8 mouse cellular contexts compared by ENCODE assay signal in genomic region chr17:24212441-24213018, GRCm38 (mm10). TPM values are rescaled to one million over a fixed set of nuclear protein-coding genes. Genes with fewer than 3 reads are reported as not detected.
DNase-seq lines count a peak whose midpoint lies in the region; ATAC-seq and TF ChIP-seq lines count a peak whose summit lies in the region.

No protein-coding gene starts in this region.

- ATAC-seq in heart, postnatal 0 days (ENCODE audit: insufficient read depth, low read depth): no peak
- ATAC-seq in embryonic facial prominence, embryonic 11.5 days (replicated peaks; ENCODE audit: insufficient number of reproducible peaks, low FRiP score, low TSS enrichment, low read depth): no peak
- ATAC-seq in hindbrain, embryonic 15.5 days (ENCODE audit: low FRiP score, low read depth): no peak; the same call in 1 of the 2 replicates
- no peak for ATAC-seq in midbrain, embryonic 12.5 days (ENCODE audit: low FRiP score, low read depth)

- WGBS in heart, postnatal 0 days: 29% methylated on average over 5 of the region's 5 CpGs
- WGBS in embryonic facial prominence, embryonic 11.5 days: 25% methylated on average over 5 of the region's 5 CpGs
- 31% methylated on average over 5 of the region's 5 CpGs for WGBS in hindbrain, embryonic 15.5 days
- WGBS in midbrain, embryonic 12.5 days: 23% methylated on average over 5 of the region's 5 CpGs

- H3K9me3 ChIP-seq in heart, postnatal 0 days (replicated peaks; ENCODE audit: control insufficient read depth, low read length): no peaks in the 10 kb centered on the region
- H3K9me3 ChIP-seq in embryonic facial prominence, embryonic 11.5 days (replicated peaks; ENCODE audit: control insufficient read depth, low read length): no peaks in the 10 kb centered on the region
- H3K9me3 ChIP-seq in hindbrain, embryonic 15.5 days: no peaks in the 10 kb centered on the region
- H3K9me3 ChIP-seq in midbrain, embryonic 12.5 days: no peaks in the 10 kb centered on the region

- H3K4me1 ChIP-seq in heart, postnatal 0 days (ENCODE audit: control insufficient read depth, insufficient read depth): peaks cover 13% of the 10 kb centered on the region
- H3K4me1 ChIP-seq in embryonic facial prominence, embryonic 11.5 days (ENCODE audit: control insufficient read depth, insufficient read depth, low read length): peaks cover 23% of the 10 kb centered on the region
- peaks cover 47% of the 10 kb centered on the region for H3K4me1 ChIP-seq in hindbrain, embryonic 15.5 days (replicated peaks)
- H3K4me1 ChIP-seq in midbrain, embryonic 12.5 days: peaks cover 49% of the 10 kb centered on the region

- TF ChIP-seq CTCF in heart, postnatal 0 days (IDR thresholded peaks at IDR 0.05; ENCODE audit: low read depth): no peak

- no peak overlapping the region for H3K9ac ChIP-seq in heart, postnatal 0 days (replicated peaks; ENCODE audit: low read depth, low read length)
- H3K9ac ChIP-seq in embryonic facial prominence, embryonic 11.5 days (replicated peaks; ENCODE audit: low read length): no peak overlapping the region
- H3K9ac ChIP-seq in hindbrain, embryonic 15.5 days: no peak overlapping the region
- no peak overlapping the region; the same call in 1 of the 2 replicates for H3K9ac ChIP-seq in midbrain, embryonic 12.5 days (replicated peaks)

- DNase-seq in heart, postnatal 0 days (ENCODE audit: low spot score): no peak
- no peak for DNase-seq in heart, postnatal 10 days
- DNase-seq in embryonic facial prominence, embryonic 11.5 days (ENCODE audit: low spot score): no peak
- no peak for DNase-seq in adrenal gland, postnatal 36 days
- no peak for DNase-seq in urinary bladder, postnatal 25 days (ENCODE audit: low spot score)
- no peak for DNase-seq in urinary bladder, postnatal 14 days (ENCODE audit: low spot score)

- TF ChIP-seq EP300 in heart, postnatal 0 days (IDR thresholded peaks at IDR 0.05; ENCODE audit: low read depth): no peak

- peak overlapping the region; percentile 65; the same call in 1 of the 2 replicates for H3K4me2 ChIP-seq in heart, postnatal 0 days (ENCODE audit: low read depth, low read length)
- H3K4me2 ChIP-seq in embryonic facial prominence, embryonic 11.5 days (ENCODE audit: low read depth, low read length): peak overlapping the region; percentile 99
- H3K4me2 ChIP-seq in hindbrain, embryonic 15.5 days: peak overlapping the region; percentile 97
- H3K4me2 ChIP-seq in midbrain, embryonic 12.5 days (replicated peaks): peak overlapping the region; percentile 85

- H3K4me3 ChIP-seq in heart, postnatal 0 days (ENCODE audit: low read depth, low read length): no peak overlapping the region
- H3K4me3 ChIP-seq in embryonic facial prominence, embryonic 11.5 days (ENCODE audit: low read depth, low read length): peak overlapping the region; percentile 48
- peak overlapping the region; percentile 56 for H3K4me3 ChIP-seq in hindbrain, embryonic 15.5 days
- H3K4me3 ChIP-seq in midbrain, embryonic 12.5 days: peak overlapping the region; percentile 50

- peaks cover 6% of the 10 kb centered on the region; the same call in 1 of the 2 replicates for H3K36me3 ChIP-seq in heart, postnatal 0 days (replicated peaks; ENCODE audit: control insufficient read depth, insufficient read depth, low read length)
- H3K36me3 ChIP-seq in embryonic facial prominence, embryonic 11.5 days (replicated peaks; ENCODE audit: control insufficient read depth, insufficient read depth, low read depth, low read length): peaks cover 9% of the 10 kb centered on the region
- peaks cover 18% of the 10 kb centered on the region for H3K36me3 ChIP-seq in hindbrain, embryonic 15.5 days
- H3K36me3 ChIP-seq in midbrain, embryonic 12.5 days: peaks cover 31% of the 10 kb centered on the region

- intact Hi-C loops in heart, postnatal 10 days (cut with DNase I): no loop called here

- peaks cover 31% of the 10 kb centered on the region for H3K27me3 ChIP-seq in heart, postnatal 0 days (ENCODE audit: control insufficient read depth, insufficient read depth, low read length)
- H3K27me3 ChIP-seq in embryonic facial prominence, embryonic 11.5 days (ENCODE audit: control insufficient read depth, insufficient read depth, low read length): no peaks in the 10 kb centered on the region; the same call in 1 of the 2 replicates
- H3K27me3 ChIP-seq in hindbrain, embryonic 15.5 days: no peaks in the 10 kb centered on the region
- H3K27me3 ChIP-seq in midbrain, embryonic 12.5 days: peaks cover 42% of the 10 kb centered on the region

- H3K27ac ChIP-seq in heart, postnatal 0 days (ENCODE audit: low read depth): no peak overlapping the region
- no peak overlapping the region for H3K27ac ChIP-seq in embryonic facial prominence, embryonic 11.5 days (replicated peaks; ENCODE audit: low read depth, low read length)
- H3K27ac ChIP-seq in hindbrain, embryonic 15.5 days (replicated peaks): no peak overlapping the region
- H3K27ac ChIP-seq in midbrain, embryonic 12.5 days (replicated peaks): no peak overlapping the region

RNA-seq across cellular contexts. Expression of gene Ntn3, which starts 3.2 kb away (rescaled TPM):
- 5.1 and 7.3 TPM in 2 replicates for total RNA-seq in heart, postnatal 0 days (2014; rRNA removed; ENCODE audit: low replicate concordance)
- polyA plus RNA-seq in heart, postnatal 0 days (2015; fragmentation: Nextera tagmentation; extraction: Ambion mirVana): 0.59 and 0.74 TPM in 2 replicates
- 1 to 10 TPM; 1.6 to 1.7 TPM for total RNA-seq in heart, postnatal 10 days (2021)
- 6.2 and 7.1 TPM in 2 replicates for polyA plus RNA-seq in embryonic facial prominence, embryonic 11.5 days (2014; fragmentation: Nextera tagmentation; extraction: Ambion mirVana)
- polyA plus RNA-seq in hindbrain, embryonic 15.5 days (2015; fragmentation: Nextera tagmentation; extraction: Ambion mirVana): 4.9 and 5.8 TPM in 2 replicates
- 6.9 and 7.0 TPM in 2 replicates for polyA plus RNA-seq in midbrain, embryonic 12.5 days (2016; fragmentation: Nextera tagmentation; extraction: Ambion mirVana)
- 1 to 10 TPM; 1.5 to 2.9 TPM for total RNA-seq in adrenal gland, postnatal 36 days (2021)

RNA-seq across cellular contexts. Expression of gene Tbc1d24, which starts 7.2 kb away (rescaled TPM):
- total RNA-seq in heart, postnatal 0 days (2014; rRNA removed; ENCODE audit: low replicate concordance): 9.1 and 19.3 TPM in 2 replicates
- polyA plus RNA-seq in heart, postnatal 0 days (2015; fragmentation: Nextera tagmentation; extraction: Ambion mirVana): 2.8 and 2.9 TPM in 2 replicates
- total RNA-seq in heart, postnatal 10 days (2021): 10 to 100 TPM in 1 of 2 experiments, 1 to 10 TPM in 1; 8.4 to 11.0 TPM
- 3.7 and 5.4 TPM in 2 replicates for polyA plus RNA-seq in embryonic facial prominence, embryonic 11.5 days (2014; fragmentation: Nextera tagmentation; extraction: Ambion mirVana)
- polyA plus RNA-seq in hindbrain, embryonic 15.5 days (2015; fragmentation: Nextera tagmentation; extraction: Ambion mirVana): 26.9 TPM in 2 replicates
- 14.2 and 14.8 TPM in 2 replicates for polyA plus RNA-seq in midbrain, embryonic 12.5 days (2016; fragmentation: Nextera tagmentation; extraction: Ambion mirVana)
- 10 to 100 TPM; 10.9 to 18.8 TPM for total RNA-seq in adrenal gland, postnatal 36 days (2021)

RNA-seq across cellular contexts. Expression of gene Tedc2, which starts 8.1 kb away (rescaled TPM):
- total RNA-seq in heart, postnatal 0 days (2014; rRNA removed; ENCODE audit: low replicate concordance): 12.7 and 13.6 TPM in 2 replicates
- polyA plus RNA-seq in heart, postnatal 0 days (2015; fragmentation: Nextera tagmentation; extraction: Ambion mirVana): 3.1 and 4.2 TPM in 2 replicates
- total RNA-seq in heart, postnatal 10 days (2021): 1 to 10 TPM; 3.5 to 5.0 TPM
- 16.9 and 21.7 TPM in 2 replicates for polyA plus RNA-seq in embryonic facial prominence, embryonic 11.5 days (2014; fragmentation: Nextera tagmentation; extraction: Ambion mirVana)
- 10.2 and 12.6 TPM in 2 replicates for polyA plus RNA-seq in hindbrain, embryonic 15.5 days (2015; fragmentation: Nextera tagmentation; extraction: Ambion mirVana)
- 13.9 and 14.7 TPM in 2 replicates for polyA plus RNA-seq in midbrain, embryonic 12.5 days (2016; fragmentation: Nextera tagmentation; extraction: Ambion mirVana)
- total RNA-seq in adrenal gland, postnatal 36 days (2021): 1 to 10 TPM; 5.7 to 6.4 TPM

RNA-seq across cellular contexts. Expression of gene Ccnf, which starts 38.8 kb away (rescaled TPM):
- 12.4 and 13.8 TPM in 2 replicates for total RNA-seq in heart, postnatal 0 days (2014; rRNA removed; ENCODE audit: low replicate concordance)
- polyA plus RNA-seq in heart, postnatal 0 days (2015; fragmentation: Nextera tagmentation; extraction: Ambion mirVana): 7.2 and 7.5 TPM in 2 replicates
- 1 to 10 TPM; 6.9 to 7.7 TPM for total RNA-seq in heart, postnatal 10 days (2021)
- polyA plus RNA-seq in embryonic facial prominence, embryonic 11.5 days (2014; fragmentation: Nextera tagmentation; extraction: Ambion mirVana): 99.6 and 101 TPM in 2 replicates
- 18.5 and 18.7 TPM in 2 replicates for polyA plus RNA-seq in hindbrain, embryonic 15.5 days (2015; fragmentation: Nextera tagmentation; extraction: Ambion mirVana)
- polyA plus RNA-seq in midbrain, embryonic 12.5 days (2016; fragmentation: Nextera tagmentation; extraction: Ambion mirVana): 76.5 and 77.3 TPM in 2 replicates
- 1 to 10 TPM; 3.3 to 4.8 TPM for total RNA-seq in adrenal gland, postnatal 36 days (2021)

RNA-seq across cellular contexts. Expression of gene Atp6v0c, which starts 43.0 kb away (rescaled TPM):
- 238 and 355 TPM in 2 replicates for total RNA-seq in heart, postnatal 0 days (2014; rRNA removed; ENCODE audit: low replicate concordance)
- 552 and 570 TPM in 2 replicates for polyA plus RNA-seq in heart, postnatal 0 days (2015; fragmentation: Nextera tagmentation; extraction: Ambion mirVana)
- 100 to 1,000 TPM; 275 to 284 TPM for total RNA-seq in heart, postnatal 10 days (2021)
- polyA plus RNA-seq in embryonic facial prominence, embryonic 11.5 days (2014; fragmentation: Nextera tagmentation; extraction: Ambion mirVana): 384 and 433 TPM in 2 replicates
- 1,386 and 1,520 TPM in 2 replicates for polyA plus RNA-seq in hindbrain, embryonic 15.5 days (2015; fragmentation: Nextera tagmentation; extraction: Ambion mirVana)
- 512 and 518 TPM in 2 replicates for polyA plus RNA-seq in midbrain, embryonic 12.5 days (2016; fragmentation: Nextera tagmentation; extraction: Ambion mirVana)
- 100 to 1,000 TPM; 434 to 448 TPM for total RNA-seq in adrenal gland, postnatal 36 days (2021)
